Mouse (Mus musculus): ENCODE data around the gene Fam45a. TPM values are rescaled to one million over a fixed set of nuclear protein-coding genes. Genes with fewer than 3 reads are reported as not detected.
"Not testable (repeated sequence)": the region's sequence is repeated elsewhere in the genome, so short reads cannot be mapped to it uniquely, and the experiment has no call there.

Fam45a gene
- polyA plus RNA-seq, 1 experiment from 2014 or later: 36.7 TPM

GRCm38 (mm10) chr19:60860868-60861700 lies 49.7 kb downstream of the Fam45a start, which contains the start of gene Sfxn4:
Sfxn4 (minus strand) TSS chr19:60861479.
- Histone ChIP-seq H3K4me3 (peak within 1 kb of the TSS; percentile 62), H3K9me3 (no peaks in the 10 kb centered on the region), H3K36me3 (peaks cover 29% of the 10 kb centered on the region), H3K27ac (peak within 1 kb of the TSS; percentile 79), H3K4me2 (peak within 1 kb of the TSS; percentile 71), H3K4me1 (peaks cover 8% of the 10 kb centered on the region; the same call in 1 of the 2 replicates), H3K9ac (peak within 1 kb of the TSS; percentile 79), H3K27me3 (no peaks in the 10 kb centered on the region)
- ATAC-seq (ENCODE audit: insufficient number of reproducible peaks, insufficient read depth, low FRiP score, low TSS enrichment, low read depth): peak; percentile 97
- WGBS: 4% methylated on average over 30 of the region's 30 CpGs

DNA sequence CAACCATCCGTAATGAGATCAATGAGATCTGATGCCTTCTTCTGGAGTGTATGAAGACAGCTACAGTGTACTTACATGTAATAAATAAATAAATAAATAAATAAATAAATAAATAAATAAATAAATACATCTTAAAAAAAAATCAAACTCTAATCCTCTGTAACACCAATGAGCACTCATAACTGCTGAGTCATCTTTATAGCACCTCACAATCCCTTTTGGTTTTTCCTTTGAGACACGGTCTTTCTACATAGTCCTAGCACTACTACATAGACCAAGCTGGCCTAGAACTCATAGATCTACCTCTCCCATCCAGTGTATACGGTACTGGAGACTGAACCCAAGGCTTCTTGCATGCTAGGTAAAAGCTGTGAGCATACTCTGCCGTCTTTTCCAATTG lies 54.8 kb downstream of the Fam45a start:
- H3K4me3 ChIP-seq; H3K4me1 ChIP-seq; H3K9me3 ChIP-seq; H3K4me2 ChIP-seq; H3K27ac ChIP-seq; H3K9ac ChIP-seq; ATAC-seq (ENCODE audit: insufficient number of reproducible peaks, insufficient read depth, low FRiP score, low TSS enrichment, low read depth); H3K27me3 ChIP-seq: not testable (repeated sequence)
- peaks cover 50% of the 10 kb centered on the region for H3K36me3 ChIP-seq
- 98% methylated on average over 4 of the region's 4 CpGs for WGBS

DNA sequence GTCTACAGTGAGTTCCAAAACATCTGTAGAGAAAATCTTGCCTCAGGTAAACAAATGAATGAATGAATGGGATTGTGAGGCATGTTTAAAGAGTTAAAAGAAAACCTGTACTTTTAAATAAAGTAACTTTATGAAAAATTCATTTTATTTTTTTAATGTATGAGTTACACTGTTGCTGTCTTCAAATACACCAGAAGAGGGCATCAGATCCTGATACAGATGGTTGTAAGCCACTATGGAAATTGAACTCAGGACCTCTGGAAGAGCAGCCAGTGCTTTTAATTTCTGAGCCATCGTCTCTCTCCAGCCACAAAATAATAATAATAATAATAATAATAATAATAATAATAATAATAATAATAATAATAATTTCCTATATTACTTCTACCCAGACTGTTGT lies 59.1 kb downstream of the Fam45a start:
- H3K27ac ChIP-seq: no peak overlapping the region
- no peaks in the 10 kb centered on the region for H3K9me3 ChIP-seq
- peaks cover 13% of the 10 kb centered on the region for H3K4me1 ChIP-seq
- peaks cover 45% of the 10 kb centered on the region for H3K36me3 ChIP-seq
- no peak overlapping the region for H3K9ac ChIP-seq
- 90% methylated on average over 1 of the region's 1 CpGs for WGBS
- H3K4me2 ChIP-seq: no peak overlapping the region
- no peak overlapping the region for H3K4me3 ChIP-seq
- ATAC-seq (ENCODE audit: insufficient number of reproducible peaks, insufficient read depth, low FRiP score, low TSS enrichment, low read depth): no peak
- no peaks in the 10 kb centered on the region for H3K27me3 ChIP-seq

- no peak for ATAC-seq (ENCODE audit: insufficient number of reproducible peaks, insufficient read depth, low FRiP score, low TSS enrichment, low read depth)
- 94% methylated on average over 5 of the region's 5 CpGs for WGBS
- Histone ChIP-seq H3K27ac (no peak overlapping the region), H3K4me3 (no peak overlapping the region), H3K4me2 (no peak overlapping the region), H3K27me3 (no peaks in the 10 kb centered on the region), H3K36me3 (peaks cover 41% of the 10 kb centered on the region), H3K9me3 (no peaks in the 10 kb centered on the region), H3K4me1 (peaks cover 13% of the 10 kb centered on the region), H3K9ac (no peak overlapping the region)
These were observed 60.0 kb downstream of the Fam45a start for GRCm38 (mm10) chr19:60871366-60871765.

GRCm38 (mm10) chr19:60872272-60872671 lies 60.9 kb downstream of the Fam45a start:
- no peak overlapping the region for H3K9ac ChIP-seq
- WGBS: 49% methylated on average over 1 of the region's 1 CpGs
- no peaks in the 10 kb centered on the region for H3K27me3 ChIP-seq
- no peak overlapping the region for H3K4me3 ChIP-seq
- H3K9me3 ChIP-seq: no peaks in the 10 kb centered on the region
- H3K4me2 ChIP-seq: no peak overlapping the region
- peaks cover 35% of the 10 kb centered on the region for H3K36me3 ChIP-seq
- H3K27ac ChIP-seq: no peak overlapping the region
- ATAC-seq (ENCODE audit: insufficient number of reproducible peaks, insufficient read depth, low FRiP score, low TSS enrichment, low read depth): no peak
- peaks cover 13% of the 10 kb centered on the region for H3K4me1 ChIP-seq

- Histone ChIP-seq H3K9me3 (no peaks in the 10 kb centered on the region), H3K36me3 (peaks cover 25% of the 10 kb centered on the region), H3K4me2 (peak overlapping the region; percentile 67), H3K4me3 (peak overlapping the region; percentile 67), H3K4me1 (peaks cover 13% of the 10 kb centered on the region), H3K27me3 (no peaks in the 10 kb centered on the region), H3K27ac (0 out of 2 replicates have a peak overlapping the region, but pooled peaks have one; percentile 16), H3K9ac (peak overlapping the region; percentile 80)
- ATAC-seq (ENCODE audit: insufficient number of reproducible peaks, insufficient read depth, low FRiP score, low TSS enrichment, low read depth): no peak
- 15% methylated on average over 4 of the region's 4 CpGs for WGBS
These were observed 62.1 kb downstream of the Fam45a start for GRCm38 (mm10) chr19:60873501-60873900.

- H3K9me3 ChIP-seq: no peaks in the 10 kb centered on the region
- ATAC-seq (ENCODE audit: insufficient number of reproducible peaks, insufficient read depth, low FRiP score, low TSS enrichment, low read depth): peak; percentile 96
- peak within 1 kb of the TSS; percentile 67 for H3K4me3 ChIP-seq
- peaks cover 13% of the 10 kb centered on the region for H3K4me1 ChIP-seq
- peak within 1 kb of the TSS; percentile 60 for H3K27ac ChIP-seq
- peak within 1 kb of the TSS; percentile 67 for H3K4me2 ChIP-seq
- H3K36me3 ChIP-seq: peaks cover 19% of the 10 kb centered on the region
- no peaks in the 10 kb centered on the region for H3K27me3 ChIP-seq
- H3K9ac ChIP-seq: peak within 1 kb of the TSS; percentile 80
- 0% methylated on average over 28 of the region's 28 CpGs for WGBS
These were observed 62.8 kb downstream of the Fam45a start, which contains the start of gene Prdx3 for GRCm38 (mm10) chr19:60874064-60874694. Prdx3 (minus strand) TSS chr19:60874556.

DNA sequence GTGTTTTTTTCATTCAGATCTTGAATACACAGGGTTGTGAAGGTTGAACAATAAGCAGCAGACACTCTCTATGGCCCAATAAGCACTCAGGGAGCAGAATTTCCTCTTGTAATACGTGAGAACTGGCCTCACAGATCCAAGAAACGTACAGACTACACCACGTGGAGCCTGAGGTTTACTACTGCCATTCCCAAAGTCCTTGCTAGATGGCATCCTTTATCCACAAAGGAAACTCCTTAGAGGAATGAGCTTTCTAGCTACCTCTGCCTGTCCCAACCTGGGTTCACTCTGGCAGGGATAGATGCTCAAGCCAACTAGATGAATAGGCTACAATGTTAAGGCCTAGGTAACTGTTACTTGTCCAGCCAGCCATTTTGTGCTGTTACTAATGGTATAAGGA lies 71.7 kb downstream of the Fam45a start:
- WGBS: 3% methylated on average over 3 of the region's 3 CpGs
- no peaks in the 10 kb centered on the region for H3K36me3 ChIP-seq
- no peaks in the 10 kb centered on the region for H3K9me3 ChIP-seq
- no peaks in the 10 kb centered on the region for H3K4me1 ChIP-seq
- no peak overlapping the region for H3K4me3 ChIP-seq
- H3K4me2 ChIP-seq: no peak overlapping the region
- H3K27me3 ChIP-seq: no peaks in the 10 kb centered on the region
- no peak overlapping the region for H3K27ac ChIP-seq
- ATAC-seq (ENCODE audit: insufficient number of reproducible peaks, insufficient read depth, low FRiP score, low TSS enrichment, low read depth): no peak
- no peak overlapping the region for H3K9ac ChIP-seq

Small RNA genes within 50 kb of the gene (microRNA-seq; reads per million reads assigned to microRNA genes)
- gene mmu-mir-3084-1: not detected

Other genes starting within 250 kb of the Fam45a start
- gene Cacul1, start 230.6 kb upstream of the Fam45a start, polyA plus RNA-seq (2015; fragmentation: Nextera tagmentation; extraction: Ambion mirVana): 19.7 and 20.0 TPM in 2 replicates
- 1.8 and 2.3 TPM in 2 replicates for gene Nanos1, start 55.6 kb upstream of the Fam45a start, polyA plus RNA-seq (2015; fragmentation: Nextera tagmentation; extraction: Ambion mirVana)
- 145 and 152 TPM in 2 replicates for gene Eif3a, start 20.9 kb upstream of the Fam45a start, polyA plus RNA-seq (2015; fragmentation: Nextera tagmentation; extraction: Ambion mirVana)
- gene Sfxn4, start 49.9 kb downstream of the Fam45a start, polyA plus RNA-seq (2015; fragmentation: Nextera tagmentation; extraction: Ambion mirVana): 11.6 and 11.9 TPM in 2 replicates
- gene Prdx3, start 63.0 kb downstream of the Fam45a start, polyA plus RNA-seq (2015; fragmentation: Nextera tagmentation; extraction: Ambion mirVana): 104 and 105 TPM in 2 replicates
- 2.9 and 3.6 TPM in 2 replicates for gene Grk5, start 78.2 kb downstream of the Fam45a start, polyA plus RNA-seq (2015; fragmentation: Nextera tagmentation; extraction: Ambion mirVana)

All from embryonic facial prominence, embryonic 13.5 days (tissue).